Mouse (Mus musculus): ENCODE results near the gene Synpo2. TPM values are rescaled to one million over a fixed set of nuclear protein-coding genes. Genes with fewer than 3 reads are reported as not detected.

Synpo2 gene
- polyA plus RNA-seq, 1 experiment from 2014 or later, result 36.8 TPM

DNA sequence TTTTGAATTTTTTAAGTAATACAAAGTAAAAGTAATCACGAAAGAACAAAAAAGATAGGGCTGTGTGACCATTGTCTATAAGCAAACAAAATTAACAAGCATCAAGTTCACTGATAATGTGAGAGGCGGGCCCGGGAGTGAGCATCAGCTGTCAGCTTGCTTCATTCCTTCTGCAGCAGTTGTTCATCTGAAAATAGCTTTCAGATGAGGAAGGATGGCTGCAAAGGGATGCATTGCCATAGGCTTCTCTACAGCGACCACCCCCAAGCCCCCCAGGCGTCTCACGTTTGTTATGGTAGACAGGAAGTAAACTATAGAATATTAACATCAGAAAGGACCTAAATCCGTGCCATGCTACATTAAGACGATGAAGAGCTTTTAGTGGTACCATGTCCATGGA, 202.1 kb downstream of the Synpo2 start:
- WGBS, result 80% methylated on average over 8 of the region's 8 CpGs
- H3K4me2 ChIP-seq (replicated peaks), result no peak overlapping the region
- no peak overlapping the region for H3K4me3 ChIP-seq (replicated peaks)
- H3K27ac ChIP-seq, result no peak overlapping the region
- H3K36me3 ChIP-seq, result no peaks in the 10 kb centered on the region
- H3K9ac ChIP-seq, result no peak overlapping the region
- no peaks in the 10 kb centered on the region for H3K4me1 ChIP-seq (replicated peaks)
- no peaks in the 10 kb centered on the region for H3K9me3 ChIP-seq
- H3K27me3 ChIP-seq (replicated peaks), result no peaks in the 10 kb centered on the region
- no peak for ATAC-seq

Other genes with a start within 250 kb of the Synpo2 start
- gene Myoz2, start 201.1 kb downstream of the Synpo2 start, polyA plus RNA-seq (2015; fragmentation: Nextera tagmentation; extraction: Ambion mirVana), result 0.59 TPM in 1 of 2 replicates, not detected in the other
- 87.8 and 95.9 TPM in 2 replicates for gene Sec24d, start 31.3 kb upstream of the Synpo2 start, polyA plus RNA-seq (2015; fragmentation: Nextera tagmentation; extraction: Ambion mirVana)
- gene Mettl14, start 150.0 kb upstream of the Synpo2 start, polyA plus RNA-seq (2015; fragmentation: Nextera tagmentation; extraction: Ambion mirVana), result 26.0 and 27.0 TPM in 2 replicates
- 5.4 and 6.3 TPM in 2 replicates for gene Prss12, start 210.8 kb upstream of the Synpo2 start, polyA plus RNA-seq (2015; fragmentation: Nextera tagmentation; extraction: Ambion mirVana)